Mouse (Mus musculus): ENCODE measurements around the gene Gnpat.

DNA sequence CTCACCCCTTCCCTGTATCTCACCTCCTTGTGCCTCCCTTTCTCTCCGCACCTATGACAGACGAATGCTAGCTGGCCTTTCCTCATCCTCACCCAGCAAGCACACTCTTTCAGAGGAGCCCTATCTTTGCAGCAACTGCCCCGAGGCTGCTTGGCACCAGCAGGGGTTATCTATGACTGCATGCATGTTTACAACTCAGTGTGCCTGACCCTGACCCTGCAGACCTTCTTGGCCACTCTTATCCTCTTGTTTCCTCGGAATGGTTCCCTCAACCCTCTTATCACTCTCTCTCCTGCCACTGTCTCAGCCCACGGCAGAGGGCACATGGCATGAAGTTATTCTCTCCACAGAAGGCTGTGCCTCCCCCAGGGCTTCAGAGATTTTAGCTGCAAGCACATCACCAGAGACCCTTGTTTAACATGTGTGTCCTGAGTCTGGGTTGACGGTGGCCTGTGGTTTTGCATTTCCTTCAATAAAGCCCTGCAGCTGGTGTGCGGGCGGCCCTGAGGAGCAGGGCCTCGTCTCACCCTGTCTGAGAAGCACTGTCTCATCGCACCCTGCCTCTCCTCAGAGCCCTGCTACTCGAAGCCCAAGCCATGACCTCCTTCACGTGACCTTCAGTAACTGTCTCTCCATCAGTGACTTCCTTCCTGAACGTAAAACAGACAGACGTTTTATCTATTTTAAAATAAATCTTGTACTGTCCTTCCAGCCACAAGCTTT, 62.9 kb downstream of the Gnpat start:
- TF ChIP-seq CTCF (IDR thresholded peaks at IDR 0.05; ENCODE audit: low read depth) (no peak), EP300 (optimal IDR thresholded peaks at IDR 0.05) (no peak)
